ENCODE assay signal across 24 mouse cellular contexts in the genomic region with DNA sequence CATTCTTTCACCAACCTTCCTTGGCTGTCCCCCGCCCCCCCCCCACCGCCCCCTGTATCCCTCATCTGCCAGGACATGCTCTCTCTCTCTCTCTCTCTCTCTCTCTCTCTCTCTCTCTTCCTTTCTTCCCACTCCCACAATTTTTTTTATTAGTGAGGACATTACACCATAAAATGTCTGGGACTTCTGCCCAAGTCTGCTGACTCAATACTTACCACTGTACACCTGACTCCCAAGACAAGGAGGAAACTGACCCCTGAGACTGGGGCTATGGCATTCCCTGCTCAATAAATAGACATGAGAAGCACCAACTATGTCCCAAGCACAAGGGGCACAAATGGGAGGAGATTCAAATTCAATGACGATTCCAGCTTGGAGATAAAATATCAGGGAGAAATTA. TPM values are rescaled to one million over a fixed set of nuclear protein-coding genes. Genes with fewer than 3 reads are reported as not detected.
DNase-seq lines count a peak whose midpoint lies in the region; ATAC-seq and TF ChIP-seq lines count a peak whose summit lies in the region.
"Had no signal": no experiment of that assay in that cellular context is flagged by ENCODE, and none has a peak within 500 bp of the region (broad histone marks: within the 10 kb centered on the region; RNA-seq: fewer than 3 reads in every experiment).

No protein-coding gene starts in this region.

- 50% methylated on average over 3 of the region's 3 CpGs for WGBS in intestine, postnatal 0 days
- WGBS in intestine, embryonic 16.5 days: 58% methylated on average over 3 of the region's 3 CpGs
- WGBS in midbrain, postnatal 0 days: 51% methylated on average over 3 of the region's 3 CpGs
- WGBS in hindbrain, postnatal 0 days: 63% methylated on average over 3 of the region's 3 CpGs

- H3K9ac ChIP-seq in intestine, postnatal 0 days (ENCODE audit: low read depth, low read length): no peak overlapping the region
- no peak overlapping the region for H3K9ac ChIP-seq in intestine, embryonic 16.5 days (ENCODE audit: low read depth, low read length)
- no peak overlapping the region for H3K9ac ChIP-seq in midbrain, postnatal 0 days (replicated peaks; ENCODE audit: low read length, poor library complexity, severe bottlenecking)
- H3K9ac ChIP-seq in hindbrain, postnatal 0 days (replicated peaks; ENCODE audit: low read length): no peak overlapping the region
- H3K9ac ChIP-seq: embryonic facial prominence, embryonic 13.5 days; embryonic facial prominence, embryonic 15.5 days; forebrain, embryonic 12.5 days had no signal

- peak; percentile 61 for DNase-seq in NIH3T3 (ENCODE audit: low read depth)
- DNase-seq in midbrain, postnatal 0 days (ENCODE audit: low spot score): no peak
- DNase-seq in hindbrain, postnatal 0 days (ENCODE audit: low spot score): no peak
- DNase-seq: adrenal gland, adult 8-10 months; adrenal gland, postnatal 14 days; adrenal gland, postnatal 36 days; B cell, adult 2 months; cerebellum, adult 11-12 months; cerebellum, adult 2 months; cerebellum, adult 9-10 months; cerebellum, postnatal 10 days; cerebellum, postnatal 25 days had no signal

- peak overlapping the region; percentile 21; the same call in 1 of the 2 replicates for H3K27ac ChIP-seq in intestine, postnatal 0 days (ENCODE audit: low read depth, low read length)
- H3K27ac ChIP-seq in intestine, embryonic 16.5 days (ENCODE audit: low read length): no peak overlapping the region
- H3K27ac ChIP-seq in midbrain, postnatal 0 days (ENCODE audit: low read depth, low read length): no peak overlapping the region
- H3K27ac ChIP-seq in hindbrain, postnatal 0 days: no peak overlapping the region
- H3K27ac ChIP-seq: embryonic facial prominence, embryonic 13.5 days; embryonic facial prominence, embryonic 15.5 days; forebrain, embryonic 10.5 days; forebrain, embryonic 12.5 days had no signal

- H3K4me1 ChIP-seq in intestine, postnatal 0 days (replicated peaks; ENCODE audit: control insufficient read depth, insufficient read depth, low read length): peaks cover 18% of the 10 kb centered on the region; the same call in 1 of the 2 replicates
- H3K4me1 ChIP-seq in intestine, embryonic 16.5 days (ENCODE audit: control insufficient read depth, insufficient read depth, low read length): peaks cover 39% of the 10 kb centered on the region
- peaks cover 4% of the 10 kb centered on the region; the same call in 1 of the 2 replicates for H3K4me1 ChIP-seq in midbrain, postnatal 0 days (ENCODE audit: insufficient read depth, low read length)
- H3K4me1 ChIP-seq in hindbrain, postnatal 0 days (ENCODE audit: insufficient read depth, low read length): peaks cover 12% of the 10 kb centered on the region

- ATAC-seq in intestine, postnatal 0 days: no peak
- no peak for ATAC-seq in intestine, embryonic 16.5 days
- no peak for ATAC-seq in midbrain, postnatal 0 days (ENCODE audit: low FRiP score)
- no peak for ATAC-seq in hindbrain, postnatal 0 days
- ATAC-seq: CD4-positive, CD25-positive, alpha-beta regulatory T cell, adult 4 months; forebrain, embryonic 14.5 days; forebrain, embryonic 16.5 days had no signal

- no peaks in the 10 kb centered on the region for H3K27me3 ChIP-seq in intestine, postnatal 0 days (replicated peaks; ENCODE audit: control insufficient read depth, insufficient read depth, low read length)
- no peaks in the 10 kb centered on the region for H3K27me3 ChIP-seq in intestine, embryonic 16.5 days (replicated peaks; ENCODE audit: control insufficient read depth, insufficient read depth, low read length)
- H3K27me3 ChIP-seq in midbrain, postnatal 0 days (ENCODE audit: insufficient read depth, low read length): no peaks in the 10 kb centered on the region
- no peaks in the 10 kb centered on the region for H3K27me3 ChIP-seq in hindbrain, postnatal 0 days (ENCODE audit: insufficient read depth, low read length)
- H3K27me3 ChIP-seq: CH12.LX; embryonic facial prominence, embryonic 13.5 days; embryonic facial prominence, embryonic 15.5 days; forebrain, embryonic 12.5 days had no signal

- H3K9me3 ChIP-seq in intestine, postnatal 0 days (ENCODE audit: control insufficient read depth): no peaks in the 10 kb centered on the region
- H3K9me3 ChIP-seq in intestine, embryonic 16.5 days (ENCODE audit: control insufficient read depth, low read length): no peaks in the 10 kb centered on the region
- no peaks in the 10 kb centered on the region for H3K9me3 ChIP-seq in midbrain, postnatal 0 days (ENCODE audit: low read length)
- H3K9me3 ChIP-seq in hindbrain, postnatal 0 days (ENCODE audit: low read length): no peaks in the 10 kb centered on the region
- H3K9me3 ChIP-seq: embryonic facial prominence, embryonic 13.5 days; embryonic facial prominence, embryonic 15.5 days; forebrain, embryonic 10.5 days; forebrain, embryonic 12.5 days had no signal

- no peak for TF ChIP-seq CTCF in intestine, postnatal 0 days (IDR thresholded peaks at IDR 0.05; ENCODE audit: low read depth)
- TF ChIP-seq CTCF in midbrain, postnatal 0 days (IDR thresholded peaks at IDR 0.05): no peak
- no peak for TF ChIP-seq CTCF in hindbrain, postnatal 0 days (IDR thresholded peaks at IDR 0.05; ENCODE audit: low read depth)

- H3K4me2 ChIP-seq in intestine, postnatal 0 days (replicated peaks; ENCODE audit: low read depth): no peak overlapping the region
- no peak overlapping the region for H3K4me2 ChIP-seq in intestine, embryonic 16.5 days (ENCODE audit: low read depth, low read length)
- no peak overlapping the region for H3K4me2 ChIP-seq in midbrain, postnatal 0 days (ENCODE audit: low read depth, low read length, poor library complexity, severe bottlenecking)
- H3K4me2 ChIP-seq in hindbrain, postnatal 0 days (ENCODE audit: low read depth, low read length): no peak overlapping the region
- H3K4me2 ChIP-seq: embryonic facial prominence, embryonic 13.5 days; embryonic facial prominence, embryonic 15.5 days; forebrain, embryonic 12.5 days had no signal

- no peaks in the 10 kb centered on the region for H3K36me3 ChIP-seq in intestine, postnatal 0 days (ENCODE audit: control insufficient read depth, insufficient read depth)
- H3K36me3 ChIP-seq in intestine, embryonic 16.5 days (ENCODE audit: control insufficient read depth, insufficient read depth, low read length): no peaks in the 10 kb centered on the region
- no peaks in the 10 kb centered on the region for H3K36me3 ChIP-seq in midbrain, postnatal 0 days (ENCODE audit: insufficient read depth, low read length)
- no peaks in the 10 kb centered on the region for H3K36me3 ChIP-seq in hindbrain, postnatal 0 days (ENCODE audit: insufficient read depth, low read length)
- H3K36me3 ChIP-seq: embryonic facial prominence, embryonic 13.5 days; embryonic facial prominence, embryonic 15.5 days; G1E had no signal

- H3K4me3 ChIP-seq in intestine, postnatal 0 days (ENCODE audit: low read depth, low read length): no peak overlapping the region
- no peak overlapping the region for H3K4me3 ChIP-seq in intestine, embryonic 16.5 days (ENCODE audit: low read length)
- no peak overlapping the region for H3K4me3 ChIP-seq in midbrain, postnatal 0 days (ENCODE audit: low read depth, low read length)
- H3K4me3 ChIP-seq in hindbrain, postnatal 0 days (ENCODE audit: low read length): no peak overlapping the region
- H3K4me3 ChIP-seq: embryonic facial prominence, embryonic 13.5 days; embryonic facial prominence, embryonic 15.5 days; erythroblast, embryonic 14.5 days; forebrain, embryonic 10.5 days; forebrain, embryonic 12.5 days had no signal

RNA-seq across cellular contexts. Expression of a gene that starts 18.1 kb away (rescaled TPM):
- 10.0 and 11.8 TPM in 2 replicates for polyA plus RNA-seq in intestine, postnatal 0 days (2015; fragmentation: Nextera tagmentation; extraction: Ambion mirVana)
- 12.2 and 13.4 TPM in 2 replicates for polyA plus RNA-seq in intestine, embryonic 16.5 days (2015; fragmentation: Nextera tagmentation; extraction: Ambion mirVana)
- 213 and 251 TPM in 2 replicates for total RNA-seq in midbrain, postnatal 0 days (2014; rRNA removed)
- 19.0 and 23.3 TPM in 2 replicates for polyA plus RNA-seq in midbrain, postnatal 0 days (2015; fragmentation: Nextera tagmentation; extraction: Ambion mirVana)
- 188 and 197 TPM in 2 replicates for total RNA-seq in hindbrain, postnatal 0 days (2014; rRNA removed)
- 19.9 and 24.0 TPM in 2 replicates for polyA plus RNA-seq in hindbrain, postnatal 0 days (2015; fragmentation: Nextera tagmentation; extraction: Ambion mirVana)
- polyA plus RNA-seq: G1E had no signal
